Mouse (Mus musculus) urinary bladder, adult 2 months (tissue): ENCODE measurements around the gene Homer1. TPM values are rescaled to one million over a fixed set of nuclear protein-coding genes. Genes with fewer than 3 reads are reported as not detected.

ENCODE experiments used
- DNase-seq: peaks from one replicate; pipeline ENCODE4 v3.0.0; 2022; ENCODE audit warnings: low spot score
- polyA plus RNA-seq: library from polyadenylated mRNA; depleted of rRNA; stranded (reverse); fragments of >200 nt; gene quantifications from 2 replicates; pipeline ENCODE4 v1.2.3, GENCODE M21; 2012; rRNA removed

Homer1 gene
- polyA plus RNA-seq, 1 experiment, result 8.8 TPM

DNA sequence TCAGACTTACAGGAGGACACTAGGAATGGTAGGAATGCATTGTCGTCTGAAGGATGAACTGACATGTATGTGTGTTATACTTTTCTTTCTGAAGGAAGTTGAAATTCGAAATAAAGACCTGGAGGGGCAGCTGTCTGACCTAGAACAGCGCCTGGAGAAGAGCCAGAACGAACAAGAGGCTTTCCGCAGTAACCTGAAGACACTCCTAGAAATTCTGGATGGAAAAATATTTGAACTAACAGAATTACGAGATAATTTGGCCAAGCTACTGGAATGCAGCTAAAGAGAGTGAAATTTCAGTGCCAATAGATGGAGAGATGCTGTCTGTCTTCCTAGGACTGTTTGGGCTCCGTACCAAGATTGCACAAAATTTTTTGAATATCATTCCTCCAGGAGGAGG lies 102.5 kb downstream of the Homer1 start:
- no peak for DNase-seq

DNA sequence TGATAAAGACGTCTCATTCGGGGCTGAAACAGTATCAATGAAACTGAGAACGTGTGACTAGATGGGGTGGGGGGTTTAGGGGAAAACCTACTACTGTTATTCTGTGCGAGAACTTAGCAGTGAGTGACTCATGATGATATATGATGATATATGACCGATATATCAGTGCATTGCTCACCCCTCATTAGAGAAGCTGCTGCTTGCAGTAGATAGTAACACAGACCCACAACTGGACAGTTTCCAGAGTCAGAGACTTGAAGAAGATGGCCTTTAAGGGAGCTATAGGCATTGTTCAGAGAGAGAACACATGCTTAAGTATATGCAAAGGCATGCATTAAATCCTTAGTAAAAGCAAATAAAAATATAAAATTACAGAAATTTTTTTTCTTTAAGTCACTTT lies 107.4 kb downstream of the Homer1 start:
- no peak for DNase-seq

- DNase-seq, result no peak
Measured at GRCm38 (mm10) chr13:93410343-93410742, 110.9 kb downstream of the Homer1 start.

- no peak for DNase-seq
Measured at GRCm38 (mm10) chr13:93415055-93415454, 115.6 kb downstream of the Homer1 start.

- DNase-seq, result no peak
Measured at GRCm38 (mm10) chr13:93418292-93418691, 118.9 kb downstream of the Homer1 start.

- no peak for DNase-seq
Measured at GRCm38 (mm10) chr13:93419779-93420178, 120.3 kb downstream of the Homer1 start.

GRCm38 (mm10) chr13:93423224-93423623 lies 123.8 kb downstream of the Homer1 start:
- no peak for DNase-seq

- no peak for DNase-seq
Measured at GRCm38 (mm10) chr13:93427920-93428876, 128.8 kb downstream of the Homer1 start.

DNA sequence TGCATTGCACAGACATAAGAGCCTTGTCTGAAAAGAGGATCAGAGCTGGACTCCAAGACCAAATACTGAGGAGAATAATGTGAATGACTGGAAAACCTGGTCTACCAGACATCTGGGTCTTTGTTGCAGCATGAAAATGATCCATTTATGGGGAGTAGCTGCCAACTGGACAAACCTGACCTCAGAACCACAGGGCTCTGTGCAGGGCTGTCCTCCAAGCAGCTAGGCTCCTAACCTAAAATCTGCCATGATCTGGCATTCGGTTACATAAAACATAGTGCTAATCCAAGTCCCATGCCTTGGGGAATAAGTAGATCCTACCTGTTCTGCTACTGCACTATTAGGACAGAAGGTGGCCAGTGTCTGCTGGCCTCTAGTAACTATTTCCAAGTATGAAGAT lies 129.8 kb downstream of the Homer1 start:
- no peak for DNase-seq

GRCm38 (mm10) chr13:93440167-93440566 lies 140.7 kb downstream of the Homer1 start:
- DNase-seq, result no peak

DNA sequence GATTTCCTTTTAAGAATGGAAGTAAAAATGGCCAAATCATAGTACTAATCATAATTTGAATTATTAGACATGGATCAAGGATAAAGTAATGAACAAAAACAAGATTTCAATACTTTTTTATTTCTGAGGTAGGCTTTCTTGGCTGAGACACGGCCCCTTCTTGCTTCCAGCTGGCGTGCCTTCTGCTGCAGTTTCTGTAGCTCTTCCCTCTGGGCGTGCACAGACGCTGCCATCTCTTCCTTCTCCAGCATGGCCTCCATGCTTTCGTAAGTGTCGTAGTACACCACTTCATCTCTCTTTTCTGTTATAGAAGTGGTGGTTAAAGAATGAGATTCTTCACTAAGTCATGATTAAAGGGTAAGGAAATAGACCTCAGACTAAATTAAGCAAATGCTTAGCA lies 153.8 kb downstream of the Homer1 start:
- no peak for DNase-seq

Other genes with a start within 250 kb of the Homer1 start
- 0.76 and 1.3 TPM in 2 replicates for gene Cmya5, start 154.9 kb upstream of the Homer1 start, polyA plus RNA-seq
- 32.3 and 39.4 TPM in 2 replicates for gene Tent2, start 107.2 kb upstream of the Homer1 start, polyA plus RNA-seq
- 20.1 and 27.7 TPM in 2 replicates for gene Jmy, start 200.2 kb downstream of the Homer1 start, polyA plus RNA-seq